Mouse (Mus musculus): Measurements from ENCODE around the gene Itk.

- no peak for TF ChIP-seq POLR2A (IDR thresholded peaks at IDR 0.05; ENCODE audit: borderline replicate concordance, low read depth, low read length)
- no peak for TF ChIP-seq CTCF (IDR thresholded peaks at IDR 0.05; ENCODE audit: low read depth, low read length)
Measured at GRCm38 (mm10) chr11:46377819-46378782, 11.2 kb downstream of the Itk start.

All from bone marrow macrophage, adult 2 months (primary cell).